Mouse (Mus musculus) heart, embryonic 14.5 days (tissue): ENCODE results near the gene Ubxn11. TPM values are rescaled to one million over a fixed set of nuclear protein-coding genes. Genes with fewer than 3 reads are reported as not detected.
A peak's percentile ranks its signal among the peaks of the same experiment; 100 is the strongest.

ENCODE experiments used
- ATAC-seq: fragments of 200-750 bp; cut with Nextera tagmentation; 2 replicates; pipeline ENCODE4 v1.8.0; 2017; ENCODE audit warnings: low read depth, moderate TSS enrichment; ENCODE audit not compliant: insufficient number of reproducible peaks, insufficient read depth, low FRiP score
- H3K27ac ChIP-seq, 2 experiments: fragments of 200-500 bp in 1 of 2; fragments of 300-500 bp in 1 of 2; sonication (generic) in 1 of 2; replicated peaks in 1 of 2; 2 replicates each; pipeline ENCODE4 v1.5.1; 2012 to 2014; ENCODE audit warnings: low read depth in 2 of 2, low read length in 2 of 2, control low read depth in 1 of 2, mild to moderate bottlenecking in 1 of 2, mixed read lengths in 1 of 2; ENCODE audit not compliant: control insufficient read depth in 1 of 2, insufficient read depth in 1 of 2
- H3K27me3 ChIP-seq: fragments of 300-500 bp; sonication (generic); 2 replicates; pipeline ENCODE4 v1.6.1; 2014; ENCODE audit warnings: mild to moderate bottlenecking, low read length, control low read depth; ENCODE audit not compliant: control insufficient read depth, insufficient read depth
- H3K36me3 ChIP-seq: fragments of 300-500 bp; sonication (generic); 2 replicates; pipeline ENCODE4 v1.6.1; 2014; ENCODE audit warnings: mild to moderate bottlenecking, control low read depth, low read length, mixed read lengths; ENCODE audit not compliant: control insufficient read depth, insufficient read depth
- H3K4me1 ChIP-seq, 2 experiments: fragments of 200-500 bp in 1 of 2; fragments of 300-500 bp in 1 of 2; sonication (generic) in 1 of 2; 2 replicates each; pipeline ENCODE4 v1.6.1; 2012 to 2014; ENCODE audit warnings: low read length in 2 of 2, control low read depth in 1 of 2, mixed read lengths in 1 of 2; ENCODE audit not compliant: control insufficient read depth in 2 of 2, insufficient read depth in 2 of 2
- H3K4me2 ChIP-seq: fragments of 300-500 bp; sonication (generic); 2 replicates; pipeline ENCODE4 v1.6.1; 2014; ENCODE audit warnings: mild to moderate bottlenecking, low read length
- H3K4me3 ChIP-seq, 2 experiments: fragments of 200-500 bp in 1 of 2; fragments of 300-500 bp in 1 of 2; sonication (generic) in 1 of 2; 2 replicates each; pipeline ENCODE4 v1.5.1; 2012 to 2014; ENCODE audit warnings: low read length in 2 of 2, mild to moderate bottlenecking in 2 of 2, control low read depth in 1 of 2, low read depth in 1 of 2, moderate library complexity in 1 of 2; ENCODE audit not compliant: control insufficient read depth in 1 of 2, insufficient read depth in 1 of 2
- H3K9ac ChIP-seq: fragments of 300-500 bp; sonication (generic); 2 replicates; pipeline ENCODE4 v1.6.1; 2014; ENCODE audit warnings: mild to moderate bottlenecking, low read length
- H3K9me3 ChIP-seq: fragments of 300-500 bp; sonication (generic); 2 replicates; pipeline ENCODE4 v1.6.1; 2016; ENCODE audit warnings: low read length, control low read depth; ENCODE audit not compliant: control insufficient read depth
- WGBS: fragments of 180-500 bp; shearing (Covaris S2); extraction: QIAGEN DNeasy Blood & Tissue Kit; methylation state at CpG from one replicate; pipeline ENCODE4 v1.1.7; 2014; 5-methylcytosine and 5-hydroxymethylcytosine counted together
- polyA plus RNA-seq: library from polyadenylated mRNA; unstranded; fragments of >200 nt; fragmentation: Nextera tagmentation; extraction: Ambion mirVana; gene quantifications from 2 replicates; pipeline ENCODE4 v1.2.1, GENCODE M21; 2014

Ubxn11 gene
- polyA plus RNA-seq, 1 experiment from 2014 or later = 2.9 TPM

- Histone ChIP-seq H3K9me3 (no peaks in the 10 kb centered on the region), H3K4me3 (no peak overlapping the region), H3K36me3 (no peaks in the 10 kb centered on the region), H3K9ac (no peak overlapping the region), H3K4me1 (peaks cover 9 to 13% of the 10 kb centered on the region in 2 experiments; a peak in 3 of 4 replicates), H3K27ac (no peak overlapping the region), H3K4me2 (no peak overlapping the region), H3K27me3 (peaks cover 27% of the 10 kb centered on the region)
- WGBS = 84% methylated on average over 4 of the region's 4 CpGs
- no peak for ATAC-seq
Observed at GRCm38 (mm10) chr4:134080674-134081073, 21.7 kb upstream of the Ubxn11 start.

GRCm38 (mm10) chr4:134081730-134082386 is 20.5 kb upstream of the Ubxn11 start:
- Histone ChIP-seq H3K36me3 (no peaks in the 10 kb centered on the region), H3K9ac (no peak overlapping the region), H3K4me3 (peak overlapping the region; percentile 41 to 44), H3K27ac (no peak overlapping the region), H3K4me2 (peak overlapping the region; percentile 75), H3K27me3 (peaks cover 27% of the 10 kb centered on the region), H3K9me3 (no peaks in the 10 kb centered on the region), H3K4me1 (peaks cover 9 to 13% of the 10 kb centered on the region in 2 experiments; a peak in 3 of 4 replicates)
- WGBS = under 1% methylated on average over 36 of the region's 41 CpGs
- ATAC-seq = 0 out of 2 replicates have a peak, but pooled peaks have one; percentile 44

DNA sequence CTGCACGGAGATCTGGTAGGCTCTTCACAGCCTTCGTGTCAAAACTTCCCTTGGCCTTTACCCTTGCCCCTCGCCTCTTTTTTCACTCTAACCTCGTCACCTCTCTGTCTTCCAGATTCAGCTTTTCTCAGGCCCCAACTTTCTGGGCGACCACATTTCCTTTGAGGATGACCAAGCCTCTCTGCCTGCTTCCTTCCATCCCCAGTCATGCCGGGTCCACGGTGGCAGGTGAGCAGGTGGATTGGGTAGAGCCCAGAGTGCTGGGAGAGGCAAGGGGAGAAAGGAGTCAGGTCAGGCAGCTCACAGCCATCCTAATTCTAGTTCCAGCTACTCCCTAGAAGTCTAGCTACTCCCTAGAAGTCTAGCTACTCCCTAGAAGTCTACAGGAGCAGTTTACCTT is 19.9 kb upstream of the Ubxn11 start:
- Histone ChIP-seq H3K27ac (no peak overlapping the region), H3K9ac (no peak overlapping the region), H3K9me3 (no peaks in the 10 kb centered on the region), H3K4me3 (peak overlapping the region; percentile 8 to 44; a peak in 2 of 4 replicates), H3K36me3 (no peaks in the 10 kb centered on the region), H3K27me3 (peaks cover 27% of the 10 kb centered on the region), H3K4me2 (peak overlapping the region; percentile 75), H3K4me1 (peaks cover 9 to 13% of the 10 kb centered on the region in 2 experiments; a peak in 3 of 4 replicates)
- no peak for ATAC-seq
- 23% methylated on average over 7 of the region's 7 CpGs for WGBS

DNA sequence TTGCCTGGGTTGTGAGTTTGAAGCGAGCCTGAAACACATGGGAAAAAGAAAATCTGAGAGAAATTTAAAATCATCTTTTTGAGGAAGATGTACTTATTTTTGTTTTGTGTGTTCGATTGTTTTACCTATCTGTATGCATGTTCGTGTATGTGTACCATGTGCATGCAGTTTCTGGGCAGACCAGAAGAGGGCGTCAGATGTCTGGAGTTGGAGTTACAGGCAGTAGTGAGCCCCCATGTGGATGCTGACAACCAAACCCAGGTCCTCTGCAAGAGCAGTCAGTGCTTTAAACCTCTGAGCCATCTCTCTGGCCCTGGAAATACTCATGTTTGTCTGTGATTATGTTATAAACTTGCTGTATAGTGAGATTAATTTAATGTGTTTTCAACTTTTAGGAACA is 17.4 kb upstream of the Ubxn11 start:
- Histone ChIP-seq H3K4me1 (peaks cover 6 to 8% of the 10 kb centered on the region in 2 experiments; a peak in 3 of 4 replicates), H3K36me3 (no peaks in the 10 kb centered on the region), H3K4me3 (no peak overlapping the region), H3K4me2 (no peak overlapping the region), H3K27ac (no peak overlapping the region), H3K9me3 (no peaks in the 10 kb centered on the region), H3K9ac (no peak overlapping the region), H3K27me3 (peaks cover 27% of the 10 kb centered on the region)
- WGBS = 82% methylated on average over 4 of the region's 4 CpGs
- no peak for ATAC-seq

DNA sequence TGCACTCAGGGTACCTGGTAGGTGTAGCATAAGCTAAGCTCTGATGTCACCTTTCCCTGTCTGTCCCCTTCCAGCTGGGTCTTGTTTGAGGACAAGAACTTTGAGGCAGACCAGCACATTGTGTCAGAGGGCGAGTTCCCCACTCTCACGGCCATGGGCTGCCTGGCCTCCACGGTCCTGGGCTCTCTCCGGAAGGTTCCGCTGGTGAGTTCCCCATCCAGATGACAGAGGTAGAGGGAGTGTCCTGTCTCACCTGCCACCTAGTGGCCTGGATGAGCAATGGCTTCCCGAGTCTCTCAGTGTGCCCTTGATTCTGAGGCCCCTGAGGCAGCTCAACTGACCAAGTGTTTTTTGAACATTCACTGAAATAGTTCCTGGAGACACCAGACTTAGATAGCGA is 15.0 kb upstream of the Ubxn11 start:
- Histone ChIP-seq H3K27me3 (peaks cover 7% of the 10 kb centered on the region), H3K9ac (no peak overlapping the region), H3K27ac (no peak overlapping the region), H3K36me3 (no peaks in the 10 kb centered on the region), H3K4me2 (no peak overlapping the region), H3K4me1 (peaks cover under 1% of the 10 kb centered on the region in 2 experiments; a peak in 2 of 4 replicates), H3K4me3 (no peak overlapping the region), H3K9me3 (no peaks in the 10 kb centered on the region)
- no peak; the same call in 1 of the 2 replicates for ATAC-seq
- WGBS = 38% methylated on average over 7 of the region's 7 CpGs

DNA sequence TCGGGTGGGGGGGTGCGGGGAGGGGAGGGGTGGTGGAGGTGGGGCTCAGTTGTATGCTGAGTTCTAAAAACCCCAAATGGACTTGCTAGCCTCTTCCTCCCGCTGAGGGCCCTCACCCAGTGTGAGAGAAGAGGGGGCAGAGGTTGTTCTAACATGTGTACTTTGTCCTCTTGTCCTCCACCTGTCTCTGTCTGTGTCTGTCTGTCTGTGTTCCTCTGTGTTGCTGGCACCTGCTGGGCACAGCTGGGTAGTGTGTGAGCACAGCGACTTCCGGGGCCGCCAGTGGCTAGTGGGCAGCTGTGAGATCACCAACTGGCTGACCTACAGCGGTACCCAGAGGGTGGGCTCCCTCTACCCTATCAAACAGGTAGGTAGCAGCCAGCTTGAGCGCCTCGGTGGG is 13.3 kb upstream of the Ubxn11 start:
- no peak overlapping the region for H3K27ac ChIP-seq

DNA sequence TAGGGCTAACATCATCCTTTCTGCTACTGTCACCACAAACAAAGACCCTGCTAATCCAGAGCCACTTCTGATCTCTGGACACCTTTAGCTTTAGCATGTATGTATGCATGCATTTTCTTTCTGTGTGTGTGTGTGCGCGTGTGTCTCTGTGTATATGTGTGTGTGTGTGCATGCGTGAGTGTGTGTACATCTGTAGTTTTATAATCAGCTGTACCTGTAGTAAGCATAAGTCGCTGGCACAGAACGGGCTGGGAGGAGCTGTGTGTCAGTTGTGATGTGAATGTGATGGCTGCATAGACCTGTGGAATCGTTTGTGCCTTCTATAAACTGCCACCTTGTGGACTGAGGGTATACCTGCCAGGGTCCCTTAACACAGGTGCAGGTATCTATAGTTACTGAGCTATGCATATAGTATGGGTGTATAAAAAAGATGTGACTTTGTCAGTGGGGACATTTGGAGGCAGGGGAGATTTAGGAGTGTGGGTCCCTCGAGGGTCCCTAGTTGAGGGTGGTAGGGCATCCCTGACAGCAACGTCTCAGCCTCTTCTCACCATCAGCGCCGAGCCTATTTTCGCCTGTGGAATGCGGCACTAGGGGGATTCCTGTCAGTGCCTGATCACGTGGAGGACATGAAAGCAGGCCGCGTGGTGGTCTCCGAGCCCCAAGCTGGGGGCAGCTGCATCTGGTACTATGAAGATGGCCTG is 11.7 kb upstream of the Ubxn11 start:
- no peak for ATAC-seq
- Histone ChIP-seq H3K4me2 (no peak overlapping the region), H3K9ac (no peak overlapping the region), H3K9me3 (no peaks in the 10 kb centered on the region), H3K4me1 (no peaks in the 10 kb centered on the region), H3K4me3 (no peak overlapping the region), H3K27ac (no peak overlapping the region), H3K36me3 (no peaks in the 10 kb centered on the region), H3K27me3 (no peaks in the 10 kb centered on the region)
- WGBS = 51% methylated on average over 16 of the region's 16 CpGs

More for the DNA sequence above, 13.3 kb upstream of the Ubxn11 start:
- Histone ChIP-seq H3K27me3 (no peaks in the 10 kb centered on the region), H3K4me1 (no peaks in the 10 kb centered on the region), H3K4me2 (no peak overlapping the region), H3K36me3 (no peaks in the 10 kb centered on the region), H3K9me3 (no peaks in the 10 kb centered on the region), H3K9ac (no peak overlapping the region), H3K4me3 (no peak overlapping the region)
- WGBS = 82% methylated on average over 9 of the region's 9 CpGs
- no peak for ATAC-seq
